Mouse (Mus musculus) monocyte, adult 5-6 weeks (primary cell): ENCODE results near the gene Tdrd6. TPM values are rescaled to one million over a fixed set of nuclear protein-coding genes. Genes with fewer than 3 reads are reported as not detected.

Experiments
- total RNA-seq: library from RNA; stranded (forward); fragments of 200-1000, 200-491, 200-594 nt; gene quantifications from 3 replicates; pipeline ENCODE4 v1.2.3, GENCODE M21; 2017

Gene Tdrd6
- total RNA-seq, 1 experiment from 2014 or later, result not detected

Other genes with a start within 250 kb of the Tdrd6 start
- not detected in 3 replicates for gene Mep1a, start 127.5 kb downstream of the Tdrd6 start, total RNA-seq
- gene Ankrd66, start 86.7 kb downstream of the Tdrd6 start, total RNA-seq, result 0.87 to 2.3 TPM in 2 of 3 replicates, not detected in the other
- 148 to 346 TPM (median 288 TPM) in 3 replicates for gene Pla2g7, start 62.2 kb downstream of the Tdrd6 start, total RNA-seq
- gene Slc25a27, start 36.9 kb upstream of the Tdrd6 start, total RNA-seq, result 2.9 to 7.9 TPM (median 5.0 TPM) in 3 replicates
- gene Cyp39a1, start 37.1 kb upstream of the Tdrd6 start, total RNA-seq, result 7.6 to 17.5 TPM (median 13.2 TPM) in 3 replicates
- not detected in 3 replicates for gene Rcan2, start 171.1 kb upstream of the Tdrd6 start, total RNA-seq